9 mouse cellular contexts compared by ENCODE assay signal in the genomic region with DNA sequence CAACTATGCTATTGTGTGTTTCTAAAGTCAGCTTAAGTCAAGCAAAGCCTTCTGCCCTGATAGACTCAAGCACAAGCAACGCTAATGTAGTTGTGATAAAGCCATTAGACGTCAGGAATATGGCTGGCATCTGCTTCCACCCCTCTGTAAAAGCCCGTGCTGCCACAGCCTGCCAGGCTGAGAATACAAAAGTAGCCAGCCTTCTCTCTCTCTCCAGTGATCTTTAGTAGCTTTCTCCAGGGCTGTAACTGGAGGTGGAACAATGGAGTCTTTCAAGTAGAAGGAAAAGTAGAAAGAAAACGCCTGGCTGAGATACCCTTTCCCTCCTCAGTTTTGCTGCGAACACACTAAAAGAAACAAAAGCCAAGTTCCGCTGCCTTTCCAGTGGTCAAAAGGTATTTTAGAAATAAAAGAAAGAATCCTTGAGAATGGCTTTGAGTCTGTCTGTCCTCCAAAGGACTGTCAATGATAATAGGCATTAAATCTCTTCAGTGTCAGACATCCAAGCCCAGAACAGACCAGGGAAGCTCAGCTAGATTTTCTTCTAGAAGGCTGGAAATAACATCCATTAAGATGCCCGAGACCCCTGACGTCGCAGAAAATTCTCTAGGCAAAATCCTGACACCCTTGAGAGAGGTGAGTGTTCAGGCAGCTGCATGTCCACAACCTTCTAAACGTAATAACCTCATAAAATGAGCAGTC.
DNase-seq lines count a peak whose midpoint lies in the region; ATAC-seq lines count a peak whose summit lies in the region.
"Had no signal": no experiment of that assay in that cellular context is flagged by ENCODE, and none has a peak within 500 bp of the region (broad histone marks: within the 10 kb centered on the region; RNA-seq: fewer than 3 reads in every experiment).

No protein-coding gene starts in this region.

- WGBS in kidney, embryonic 16.5 days = 33% methylated on average over 10 of the region's 10 CpGs
- 2% methylated on average over 10 of the region's 10 CpGs for WGBS in forebrain, embryonic 15.5 days
- 38% methylated on average over 10 of the region's 10 CpGs for WGBS in limb, embryonic 13.5 days

- intact Hi-C loops in left cerebral cortex, postnatal 14 days (cut with DNase I) = no loop called here

- H3K36me3 ChIP-seq in kidney, embryonic 16.5 days (ENCODE audit: insufficient read depth, low read length) = no peaks in the 10 kb centered on the region
- H3K36me3 ChIP-seq in forebrain, embryonic 15.5 days = no peaks in the 10 kb centered on the region
- H3K36me3 ChIP-seq in limb, embryonic 13.5 days = no peaks in the 10 kb centered on the region

- ATAC-seq in kidney, embryonic 16.5 days (ENCODE audit: low FRiP score, low TSS enrichment) = no peak
- ATAC-seq in forebrain, embryonic 15.5 days (replicated peaks) = peak; percentile 89
- ATAC-seq in limb, embryonic 13.5 days (ENCODE audit: low FRiP score, low read depth) = no peak; the same call in 1 of the 2 replicates
- no peak for ATAC-seq in megakaryocyte progenitor cell, adult 5-6 weeks (replicated peaks; ENCODE audit: poor library complexity)

- H3K9me3 ChIP-seq in kidney, embryonic 16.5 days (ENCODE audit: low read length) = no peaks in the 10 kb centered on the region
- no peaks in the 10 kb centered on the region for H3K9me3 ChIP-seq in forebrain, embryonic 15.5 days
- H3K9me3 ChIP-seq in limb, embryonic 13.5 days = no peaks in the 10 kb centered on the region

- H3K27me3 ChIP-seq in kidney, embryonic 16.5 days (ENCODE audit: insufficient read depth, low read length) = no peaks in the 10 kb centered on the region
- H3K27me3 ChIP-seq in forebrain, embryonic 15.5 days = no peaks in the 10 kb centered on the region
- H3K27me3 ChIP-seq in limb, embryonic 13.5 days = no peaks in the 10 kb centered on the region

- peak overlapping the region; percentile 1; the same call in 1 of the 2 replicates for H3K27ac ChIP-seq in kidney, embryonic 16.5 days (ENCODE audit: low read length)
- H3K27ac ChIP-seq in forebrain, embryonic 15.5 days (replicated peaks) = no peak overlapping the region
- no peak overlapping the region for H3K27ac ChIP-seq in limb, embryonic 13.5 days

- 0 out of 2 replicates have a peak overlapping the region, but pooled peaks have one; percentile 36 for H3K9ac ChIP-seq in kidney, embryonic 16.5 days (replicated peaks; ENCODE audit: low read length)
- no peak overlapping the region; the same call in 1 of the 2 replicates for H3K9ac ChIP-seq in forebrain, embryonic 15.5 days (replicated peaks)
- no peak overlapping the region for H3K9ac ChIP-seq in limb, embryonic 13.5 days

- peaks cover 30% of the 10 kb centered on the region for H3K4me1 ChIP-seq in kidney, embryonic 16.5 days (ENCODE audit: insufficient read depth, low read length)
- H3K4me1 ChIP-seq in forebrain, embryonic 15.5 days = peaks cover 27% of the 10 kb centered on the region
- H3K4me1 ChIP-seq in limb, embryonic 13.5 days = peaks cover 21% of the 10 kb centered on the region

- H3K4me2 ChIP-seq in kidney, embryonic 16.5 days (replicated peaks; ENCODE audit: low read depth, low read length) = no peak overlapping the region
- H3K4me2 ChIP-seq in forebrain, embryonic 15.5 days (replicated peaks) = peak overlapping the region; percentile 11
- H3K4me2 ChIP-seq in limb, embryonic 13.5 days (replicated peaks) = peak overlapping the region; percentile 3; the same call in 1 of the 2 replicates

- no peak for DNase-seq in kidney, postnatal 14 days
- DNase-seq in retina, embryonic 14.5 days (ENCODE audit: low spot score) = peak; percentile 65
- DNase-seq in cerebellum, adult 8-10 months = no peak
- DNase-seq in left cerebral cortex, postnatal 14 days (ENCODE audit: low spot score in 2 of 2) = no peak
- DNase-seq: kidney, adult 18-20 months had no signal

- no peak overlapping the region for H3K4me3 ChIP-seq in kidney, embryonic 16.5 days (ENCODE audit: low read length)
- H3K4me3 ChIP-seq in forebrain, embryonic 15.5 days = no peak overlapping the region
- no peak overlapping the region for H3K4me3 ChIP-seq in limb, embryonic 13.5 days
